Mouse (Mus musculus) heart, embryonic 12.5 days (tissue): ENCODE results near the gene Clcn2. TPM values are rescaled to one million over a fixed set of nuclear protein-coding genes. Genes with fewer than 3 reads are reported as not detected.

Experiments
- ATAC-seq: fragments of 200-750 bp; cut with Nextera tagmentation; 2 replicates; pipeline ENCODE4 v1.8.0; 2017; ENCODE audit warnings: moderate TSS enrichment, moderate library complexity; ENCODE audit not compliant: insufficient number of reproducible peaks, low FRiP score
- H3K27ac ChIP-seq: fragments of 300-500 bp; sonication (generic); 2 replicates; pipeline ENCODE4 v1.5.1; 2016; ENCODE audit warnings: mild to moderate bottlenecking, moderate library complexity; ENCODE audit not compliant: poor library complexity, severe bottlenecking
- H3K27me3 ChIP-seq: fragments of 300-500 bp; sonication (generic); replicated peaks from 2 replicates; pipeline ENCODE4 v1.6.1; 2016; ENCODE audit warnings: mild to moderate bottlenecking, moderate library complexity
- H3K36me3 ChIP-seq: fragments of 300-500 bp; sonication (generic); 2 replicates; pipeline ENCODE4 v1.6.1; 2016; ENCODE audit warnings: mild to moderate bottlenecking, moderate library complexity
- H3K4me1 ChIP-seq: fragments of 300-500 bp; sonication (generic); replicated peaks from 2 replicates; pipeline ENCODE4 v1.6.1; 2016; ENCODE audit warnings: mild to moderate bottlenecking
- H3K4me2 ChIP-seq: fragments of 300-500 bp; sonication (generic); 2 replicates; pipeline ENCODE4 v1.6.1; 2016; ENCODE audit warnings: mild to moderate bottlenecking, moderate library complexity
- H3K4me3 ChIP-seq: fragments of 300-500 bp; sonication (generic); 2 replicates; pipeline ENCODE4 v1.5.1; 2016; ENCODE audit warnings: mild to moderate bottlenecking
- H3K9ac ChIP-seq: fragments of 300-500 bp; sonication (generic); 2 replicates; pipeline ENCODE4 v1.6.1; 2016; ENCODE audit warnings: mild to moderate bottlenecking, moderate library complexity
- H3K9me3 ChIP-seq: fragments of 300-500 bp; sonication (generic); replicated peaks from 2 replicates; pipeline ENCODE4 v1.6.1; 2016; ENCODE audit warnings: mild to moderate bottlenecking, moderate library complexity
- WGBS: fragments of 180-500 bp; shearing (Covaris S2); methylation state at CpG from one replicate; pipeline ENCODE4 v1.1.7; 2016; 5-methylcytosine and 5-hydroxymethylcytosine counted together
- polyA plus RNA-seq: library from polyadenylated mRNA; unstranded; fragments of >200 nt; fragmentation: Nextera tagmentation; extraction: Ambion mirVana; gene quantifications from 2 replicates; pipeline ENCODE4 v1.2.1, GENCODE M21; 2016

The Clcn2 gene
- polyA plus RNA-seq, 1 experiment from 2014 or later: 6.2 TPM

DNA sequence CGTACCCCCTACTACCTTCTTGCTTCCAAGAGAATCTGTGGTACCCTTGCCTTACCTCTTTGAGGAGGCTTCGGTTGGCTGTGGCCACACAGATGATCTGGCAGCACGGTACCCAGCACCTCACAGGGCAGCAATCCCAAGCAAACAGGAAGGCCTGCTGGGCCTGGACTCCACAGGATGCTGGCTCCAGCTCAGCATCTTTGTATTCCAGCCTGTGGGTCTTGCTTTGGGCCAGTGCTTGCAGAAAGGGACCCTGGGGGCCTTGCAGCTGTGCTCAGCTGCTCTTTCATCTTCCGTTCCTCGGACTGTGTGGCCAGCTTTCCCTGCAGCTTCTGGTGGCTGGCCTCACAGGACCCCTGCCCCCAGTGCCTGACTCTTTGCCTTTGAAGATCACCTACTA, 17.5 kb downstream of the Clcn2 start:
- no peak for ATAC-seq
- peaks cover 34% of the 10 kb centered on the region for H3K4me1 ChIP-seq
- no peak overlapping the region for H3K27ac ChIP-seq
- no peaks in the 10 kb centered on the region for H3K9me3 ChIP-seq
- H3K36me3 ChIP-seq: 0 out of 2 replicates have a peak, but pooled peaks cover 7% of the 10 kb centered on the region
- H3K4me3 ChIP-seq: no peak overlapping the region
- 53% methylated on average over 5 of the region's 5 CpGs for WGBS
- H3K9ac ChIP-seq: no peak overlapping the region
- H3K27me3 ChIP-seq: 0 out of 2 replicates have a peak, but pooled peaks cover 5% of the 10 kb centered on the region
- H3K4me2 ChIP-seq: no peak overlapping the region

DNA sequence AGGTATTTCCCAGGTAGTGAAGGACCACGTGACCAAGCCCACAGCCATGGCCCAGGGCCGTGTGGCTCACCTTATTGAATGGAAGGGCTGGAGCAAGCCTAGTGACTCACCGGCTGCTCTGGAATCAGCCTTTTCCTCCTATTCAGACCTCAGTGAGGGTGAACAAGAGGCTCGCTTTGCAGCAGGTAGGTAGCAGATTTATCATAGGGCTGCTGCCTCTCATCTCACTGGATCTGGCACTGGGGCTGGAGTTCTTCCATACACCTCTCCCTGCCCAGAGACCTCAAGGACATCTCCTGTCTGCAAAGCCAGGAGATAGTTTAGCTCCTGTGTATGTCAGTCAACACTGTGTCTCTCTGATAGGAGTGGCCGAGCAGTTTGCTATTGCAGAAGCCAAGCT, 18.3 kb downstream of the Clcn2 start:
- no peak overlapping the region for H3K4me3 ChIP-seq
- no peak overlapping the region for H3K9ac ChIP-seq
- ATAC-seq: no peak
- peaks cover 39% of the 10 kb centered on the region for H3K4me1 ChIP-seq
- no peak overlapping the region for H3K4me2 ChIP-seq
- 0 out of 2 replicates have a peak, but pooled peaks cover 5% of the 10 kb centered on the region for H3K27me3 ChIP-seq
- 60% methylated on average over 5 of the region's 5 CpGs for WGBS
- 0 out of 2 replicates have a peak, but pooled peaks cover 7% of the 10 kb centered on the region for H3K36me3 ChIP-seq
- H3K9me3 ChIP-seq: no peaks in the 10 kb centered on the region
- H3K27ac ChIP-seq: no peak overlapping the region

DNA sequence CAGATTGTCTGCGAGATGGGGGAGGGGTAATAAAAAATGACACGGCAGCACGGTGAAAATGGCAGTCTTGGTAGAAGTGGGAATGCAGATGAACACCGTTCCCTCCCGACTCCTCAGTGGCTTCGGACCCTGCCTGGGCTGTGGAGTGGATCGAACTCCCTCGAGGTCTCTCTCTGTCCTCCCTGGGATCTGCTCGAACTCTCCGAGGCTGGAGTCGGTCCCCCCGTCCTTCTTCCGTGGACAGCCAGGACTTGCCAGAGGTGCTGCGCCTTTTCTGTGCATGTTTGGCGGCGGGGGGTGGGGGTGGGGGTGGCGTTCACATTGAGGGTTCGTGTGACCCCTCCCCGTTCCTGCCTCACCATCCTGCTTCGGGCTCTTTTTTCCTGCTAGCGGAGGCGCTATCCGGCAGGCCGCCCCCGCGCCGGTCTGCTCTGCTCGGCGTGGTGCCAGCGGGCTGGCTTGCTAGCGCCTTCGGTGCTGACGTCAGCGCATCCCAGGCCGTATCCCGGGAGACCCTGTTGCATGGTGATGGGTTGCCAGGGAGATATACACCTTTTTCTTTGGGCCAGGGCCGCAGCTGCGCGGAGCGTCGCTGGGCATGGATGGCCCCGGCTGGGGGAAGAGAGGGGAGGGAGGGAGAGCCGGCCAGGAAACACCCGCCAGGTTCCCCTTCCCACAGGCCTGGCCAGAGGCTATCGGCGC, 21.8 kb downstream of the Clcn2 start:
- WGBS: 4% methylated on average over 44 of the region's 46 CpGs
- Histone ChIP-seq H3K36me3 (peaks cover 21% of the 10 kb centered on the region), H3K4me1 (peaks cover 37% of the 10 kb centered on the region), H3K27ac (no peak overlapping the region), H3K9ac (peak overlapping the region; percentile 62), H3K4me3 (peak overlapping the region; percentile 39), H3K27me3 (0 out of 2 replicates have a peak, but pooled peaks cover 5% of the 10 kb centered on the region), H3K9me3 (no peaks in the 10 kb centered on the region), H3K4me2 (peak overlapping the region; percentile 72)
- ATAC-seq: peak; percentile 63

DNA sequence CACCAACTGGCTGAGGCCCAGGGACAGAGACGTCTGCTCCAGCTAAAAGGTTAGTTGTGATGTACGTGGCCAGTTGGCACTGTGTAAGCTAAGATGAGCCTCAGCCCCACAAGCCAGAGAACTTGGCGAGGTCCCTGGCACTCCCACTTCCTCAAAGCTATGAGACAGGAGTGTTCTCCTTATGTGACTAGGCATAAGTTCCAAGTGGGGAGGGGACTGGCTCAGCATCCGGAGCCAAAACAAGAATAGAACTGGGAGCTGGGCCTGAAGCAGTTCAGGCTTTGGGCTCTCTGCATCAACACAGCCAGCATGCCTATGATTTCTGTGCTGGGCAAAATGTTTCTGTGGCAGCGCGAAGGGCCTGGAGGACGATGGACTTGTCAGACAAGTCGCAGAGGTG, 22.8 kb downstream of the Clcn2 start:
- no peak overlapping the region for H3K9ac ChIP-seq
- WGBS: 69% methylated on average over 8 of the region's 8 CpGs
- H3K36me3 ChIP-seq: peaks cover 28% of the 10 kb centered on the region
- H3K9me3 ChIP-seq: no peaks in the 10 kb centered on the region
- peak overlapping the region; percentile 6; the same call in 1 of the 2 replicates for H3K27ac ChIP-seq
- 0 out of 2 replicates have a peak overlapping the region, but pooled peaks have one; percentile 72 for H3K4me2 ChIP-seq
- 0 out of 2 replicates have a peak, but pooled peaks cover 5% of the 10 kb centered on the region for H3K27me3 ChIP-seq
- ATAC-seq: no peak
- H3K4me1 ChIP-seq: peaks cover 37% of the 10 kb centered on the region
- H3K4me3 ChIP-seq: no peak overlapping the region

DNA sequence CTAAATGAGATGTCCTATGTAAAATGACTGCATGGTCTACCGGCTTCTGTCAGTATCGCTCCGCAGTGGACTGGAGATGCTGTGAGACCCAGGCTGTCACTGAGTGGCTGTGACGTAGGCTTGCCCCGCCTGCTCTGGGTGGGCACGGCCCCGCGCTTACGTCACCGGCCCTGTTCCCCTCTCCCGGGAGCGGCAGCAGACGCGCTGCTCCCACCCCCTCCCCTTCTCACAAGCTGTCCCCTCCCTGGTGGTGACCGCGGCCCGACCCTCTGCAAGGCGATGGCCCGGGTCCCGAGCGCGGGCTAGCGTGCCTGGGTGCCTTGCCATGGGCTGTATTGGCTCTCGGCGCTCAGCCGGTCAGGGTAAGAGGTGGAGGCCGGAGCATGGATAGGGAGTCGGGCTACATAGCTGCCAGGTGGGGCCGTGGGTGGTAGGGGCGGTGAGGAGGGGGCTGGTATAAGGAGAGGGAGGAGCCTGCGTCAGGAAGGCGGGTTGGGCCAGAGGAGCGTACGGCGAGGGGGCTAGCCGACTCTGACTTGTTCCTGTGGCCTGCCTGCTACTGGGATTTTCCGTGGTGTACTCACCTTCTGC, 24.3 kb downstream of the Clcn2 start, which contains the start of gene Fam131a:
Gene Fam131a, plus strand, starts transcription at position 131 of the 591 bp plus-strand sequence.
- no peaks in the 10 kb centered on the region for H3K9me3 ChIP-seq
- WGBS: under 1% methylated on average over 37 of the region's 37 CpGs
- peak; percentile 91 for ATAC-seq
- H3K4me3 ChIP-seq: peak within 1 kb of the TSS; percentile 62
- peak within 1 kb of the TSS; percentile 86 for H3K4me2 ChIP-seq
- H3K4me1 ChIP-seq: peaks cover 37% of the 10 kb centered on the region
- peak within 1 kb of the TSS; percentile 80 for H3K27ac ChIP-seq
- peak within 1 kb of the TSS; percentile 74 for H3K9ac ChIP-seq
- peaks cover 43% of the 10 kb centered on the region for H3K36me3 ChIP-seq
- H3K27me3 ChIP-seq: 0 out of 2 replicates have a peak, but pooled peaks cover 5% of the 10 kb centered on the region

DNA sequence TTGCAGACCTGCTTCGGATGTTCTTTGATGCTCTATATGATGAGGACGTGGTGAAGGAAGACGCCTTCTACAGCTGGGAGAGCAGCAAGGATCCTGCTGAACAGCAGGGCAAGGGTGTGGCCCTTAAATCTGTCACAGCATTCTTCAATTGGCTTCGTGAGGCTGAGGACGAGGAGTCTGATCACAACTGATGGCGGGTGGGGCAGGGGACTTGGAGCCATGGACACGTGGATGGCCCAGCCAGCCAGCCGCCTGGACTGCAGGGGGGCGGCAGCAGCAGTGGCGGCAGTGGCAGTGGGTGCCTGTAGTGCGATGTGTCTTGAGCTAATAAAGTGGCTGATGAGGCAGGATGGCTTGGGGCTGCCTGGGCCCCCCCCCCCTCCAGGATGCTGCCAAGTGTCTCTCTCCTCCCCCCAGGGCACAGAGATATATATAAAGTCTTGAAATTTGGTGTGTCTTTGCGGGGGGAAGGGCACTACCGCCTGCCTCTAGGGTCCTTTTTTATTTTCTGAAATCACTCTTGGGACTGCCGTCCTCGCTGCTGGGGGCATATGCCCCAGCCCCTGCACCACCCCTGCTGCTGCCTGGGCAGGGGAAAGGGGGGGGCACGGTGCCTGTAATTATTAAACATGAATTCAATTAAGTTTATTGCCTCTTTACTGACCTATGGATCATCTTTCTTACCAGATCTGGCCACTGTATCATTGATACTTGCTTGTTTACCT, 25.1 kb downstream of the Clcn2 start:
- H3K36me3 ChIP-seq: peaks cover 51% of the 10 kb centered on the region
- H3K4me2 ChIP-seq: peak overlapping the region; percentile 86
- peaks cover 37% of the 10 kb centered on the region for H3K4me1 ChIP-seq
- no peak overlapping the region for H3K27ac ChIP-seq
- H3K9ac ChIP-seq: no peak overlapping the region
- H3K9me3 ChIP-seq: no peaks in the 10 kb centered on the region
- 0 out of 2 replicates have a peak, but pooled peaks cover 5% of the 10 kb centered on the region for H3K27me3 ChIP-seq
- no peak for ATAC-seq
- H3K4me3 ChIP-seq: 0 out of 2 replicates have a peak overlapping the region, but pooled peaks have one; percentile 6
- 46% methylated on average over 16 of the region's 16 CpGs for WGBS

DNA sequence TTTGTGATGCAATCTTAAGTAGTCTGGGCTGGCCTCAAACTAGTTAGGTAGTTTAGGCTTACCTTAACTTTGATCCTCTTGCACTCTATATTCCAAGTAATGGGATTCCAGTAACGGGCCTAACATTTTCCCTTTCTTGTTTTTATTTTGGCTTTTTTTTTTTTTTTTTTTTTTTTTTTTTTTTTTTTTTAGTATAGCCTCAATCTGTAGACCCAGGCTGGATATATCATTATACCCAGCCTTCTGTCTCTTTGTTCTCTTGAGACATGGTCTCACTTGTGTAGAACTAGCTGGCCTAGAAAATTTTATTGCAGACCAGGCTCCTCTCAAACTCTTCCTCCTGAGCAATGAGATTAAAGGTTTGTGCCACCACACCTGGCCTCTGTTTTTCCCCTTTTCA, 25.9 kb downstream of the Clcn2 start:
- peaks cover 59% of the 10 kb centered on the region for H3K36me3 ChIP-seq
- WGBS: 78% methylated on average over 1 of the region's 1 CpGs
- H3K27me3 ChIP-seq: 0 out of 2 replicates have a peak, but pooled peaks cover 5% of the 10 kb centered on the region
- no peaks in the 10 kb centered on the region for H3K9me3 ChIP-seq
- no peak overlapping the region for H3K4me3 ChIP-seq
- H3K4me2 ChIP-seq: no peak overlapping the region
- H3K4me1 ChIP-seq: peaks cover 37% of the 10 kb centered on the region
- no peak for ATAC-seq
- no peak overlapping the region for H3K9ac ChIP-seq
- no peak overlapping the region for H3K27ac ChIP-seq

DNA sequence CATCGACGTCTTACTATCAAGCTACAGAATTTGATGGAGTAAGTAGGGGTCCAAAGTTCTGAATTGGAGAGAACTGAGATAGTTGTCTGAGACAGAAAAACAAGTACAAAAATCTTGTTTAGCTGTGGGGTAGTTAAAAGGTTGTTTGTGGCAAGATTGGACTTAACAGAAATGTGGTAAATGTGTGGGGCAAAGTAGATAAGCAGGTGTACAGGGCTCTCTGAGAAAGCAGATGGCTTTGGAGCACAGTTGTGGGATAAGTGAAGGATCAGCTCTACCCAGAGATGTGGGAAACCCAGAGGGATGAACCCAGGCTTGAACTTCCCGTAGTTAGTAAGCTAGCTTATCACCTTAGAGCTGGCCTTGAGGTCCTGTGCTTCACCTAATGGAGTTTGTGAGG, 26.8 kb downstream of the Clcn2 start:
- no peak overlapping the region for H3K27ac ChIP-seq
- peaks cover 30% of the 10 kb centered on the region for H3K4me1 ChIP-seq
- no peak overlapping the region for H3K9ac ChIP-seq
- H3K9me3 ChIP-seq: no peaks in the 10 kb centered on the region
- 79% methylated on average over 3 of the region's 3 CpGs for WGBS
- H3K4me2 ChIP-seq: no peak overlapping the region
- H3K27me3 ChIP-seq: no peaks in the 10 kb centered on the region
- H3K4me3 ChIP-seq: no peak overlapping the region
- H3K36me3 ChIP-seq: peaks cover 68% of the 10 kb centered on the region
- no peak for ATAC-seq

DNA sequence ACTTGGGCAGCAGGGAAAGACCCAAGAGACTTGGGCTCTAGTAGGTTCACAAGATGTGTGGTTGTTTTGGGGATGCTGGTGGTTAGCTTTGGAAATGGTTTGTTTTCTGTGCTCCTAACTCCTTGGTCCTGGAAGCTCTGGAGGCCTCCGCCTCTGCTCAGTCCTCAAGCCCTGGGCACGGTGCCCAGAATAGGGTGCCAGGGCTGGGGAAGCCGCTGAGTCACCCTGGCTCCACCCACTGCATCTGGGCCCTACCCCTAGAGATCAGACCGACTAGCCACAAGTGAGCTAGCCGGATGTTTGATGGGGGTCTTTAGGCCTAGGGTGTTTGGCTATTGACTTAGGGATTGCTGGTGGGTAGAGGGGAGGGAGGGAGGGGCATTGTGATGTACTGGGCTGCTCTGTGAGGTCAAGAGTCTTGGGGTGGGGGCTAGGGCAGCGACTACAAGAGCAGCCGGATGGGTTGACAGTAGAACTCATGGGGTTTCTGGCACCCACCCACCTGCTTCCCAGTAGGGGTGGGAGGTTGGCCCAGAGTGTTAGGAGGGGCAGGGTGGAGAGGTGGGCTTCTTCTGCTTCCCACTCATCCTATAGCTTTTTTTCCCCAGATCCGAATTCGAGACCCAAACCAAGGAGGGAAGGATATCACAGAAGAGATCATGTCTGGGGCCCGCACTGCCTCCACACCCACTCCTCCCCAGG, 39.4 kb downstream of the Clcn2 start:
- WGBS: 74% methylated on average over 10 of the region's 10 CpGs
- H3K27ac ChIP-seq: peak overlapping the region; percentile 16; the same call in 1 of the 2 replicates
- H3K9ac ChIP-seq: no peak overlapping the region; the same call in 1 of the 2 replicates
- no peak overlapping the region for H3K4me2 ChIP-seq
- no peaks in the 10 kb centered on the region for H3K27me3 ChIP-seq
- H3K36me3 ChIP-seq: peaks cover 79% of the 10 kb centered on the region
- no peaks in the 10 kb centered on the region for H3K9me3 ChIP-seq
- H3K4me3 ChIP-seq: no peak overlapping the region
- peaks cover 30% of the 10 kb centered on the region for H3K4me1 ChIP-seq
- ATAC-seq: no peak

DNA sequence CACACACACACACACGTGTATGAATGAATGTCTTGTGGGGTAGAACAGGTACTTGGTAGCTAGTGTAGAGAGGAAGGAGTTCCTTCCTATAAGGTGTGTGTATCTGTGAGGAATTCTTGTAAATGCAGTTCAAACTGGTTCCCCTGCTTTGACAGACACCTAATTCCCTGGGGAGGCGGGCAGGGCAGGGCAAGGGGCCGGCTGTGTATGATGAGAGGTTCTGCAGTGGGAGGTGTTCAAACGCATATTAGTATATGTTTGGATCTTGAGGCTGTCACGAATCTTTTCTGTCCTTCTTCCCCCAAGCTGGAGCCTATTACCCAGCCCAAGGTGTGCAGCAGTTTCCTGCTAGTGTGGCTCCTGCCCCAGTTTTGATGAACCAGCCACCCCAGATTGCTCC, 40.2 kb downstream of the Clcn2 start:
- Histone ChIP-seq H3K9me3 (no peaks in the 10 kb centered on the region), H3K4me2 (no peak overlapping the region), H3K27ac (peak overlapping the region; percentile 16; the same call in 1 of the 2 replicates), H3K9ac (no peak overlapping the region; the same call in 1 of the 2 replicates), H3K4me3 (no peak overlapping the region), H3K36me3 (peaks cover 72% of the 10 kb centered on the region), H3K4me1 (peaks cover 30% of the 10 kb centered on the region), H3K27me3 (no peaks in the 10 kb centered on the region)
- WGBS: 84% methylated on average over 5 of the region's 5 CpGs
- no peak for ATAC-seq
